Mouse (Mus musculus) CH12.LX (cell line): Measurements from ENCODE around the gene Sds. TPM values are rescaled to one million over a fixed set of nuclear protein-coding genes. Genes with fewer than 3 reads are reported as not detected.
A peak's percentile ranks its signal among the peaks of the same experiment; 100 is the strongest.

ENCODE experiments used
- DNase-seq: peaks from one replicate; pipeline ENCODE4 v3.0.0-alpha.2; 2013; ENCODE audit errors: extremely low read depth
- H3K27ac ChIP-seq: 2 replicates; pipeline ENCODE4 v1.5.1; 2012; ENCODE audit warnings: low read depth, mild to moderate bottlenecking, control low read depth, moderate library complexity; ENCODE audit not compliant: insufficient read depth
- H3K27me3 ChIP-seq: replicated peaks from 2 replicates; pipeline ENCODE3; 2012; ENCODE audit warnings: inconsistent platforms
- H3K36me3 ChIP-seq, 2 experiments: replicated peaks in 1 of 2; 2 replicates each; pipeline versions ENCODE3 to v1.6.1; 2012; ENCODE audit warnings: inconsistent platforms in 1 of 2, low read length in 1 of 2, mild to moderate bottlenecking in 1 of 2, mixed read lengths in 1 of 2, moderate library complexity in 1 of 2; ENCODE audit not compliant: control insufficient read depth in 1 of 2, insufficient read depth in 1 of 2
- H3K4me1 ChIP-seq, 2 experiments: 2 replicates each; pipeline ENCODE4 v1.6.1; 2012; ENCODE audit warnings: inconsistent platforms in 1 of 2, moderate library complexity in 1 of 2; ENCODE audit not compliant: insufficient read depth in 2 of 2, control insufficient read depth in 1 of 2
- H3K4me2 ChIP-seq: 2 replicates; pipeline ENCODE4 v1.6.1; 2012; ENCODE audit warnings: low read depth, mild to moderate bottlenecking, control low read depth; ENCODE audit not compliant: poor library complexity, insufficient read depth, severe bottlenecking
- H3K4me3 ChIP-seq, 3 experiments: fragments of 150-350 bp in 1 of 3; sonication (generic) in 1 of 3; replicated peaks in 1 of 3; 2 replicates each; pipeline versions ENCODE3 to v1.5.1; 2011 to 2012; ENCODE audit warnings: low read depth in 2 of 3, low read length in 2 of 3, mild to moderate bottlenecking in 2 of 3, moderate library complexity in 2 of 3, control low read depth in 1 of 3, improper control_type of control experiment in 1 of 3, inconsistent platforms in 1 of 3, mixed read lengths in 1 of 3; ENCODE audit not compliant: poor library complexity in 1 of 3
- H3K79me2 ChIP-seq: replicated peaks from 2 replicates; pipeline ENCODE4 v1.6.1; 2012; ENCODE audit warnings: mild to moderate bottlenecking, moderate library complexity; ENCODE audit not compliant: control insufficient read depth, poor library complexity, insufficient read depth, severe bottlenecking; ENCODE audit errors: extremely low read depth
- H3K9ac ChIP-seq: 2 replicates; pipeline ENCODE4 v1.6.1; 2012; ENCODE audit warnings: low read depth, mild to moderate bottlenecking, control low read depth, moderate library complexity; ENCODE audit not compliant: insufficient read depth
- H3K9me3 ChIP-seq: replicated peaks from 2 replicates; pipeline ENCODE3; 2012; ENCODE audit warnings: low read length, inconsistent platforms, mixed read lengths
- BHLHE40 ChIP-seq: IDR thresholded peaks from 2 replicates; pipeline ENCODE4 v1.6.1; 2011; ENCODE audit warnings: mild to moderate bottlenecking, low read depth, low read length, improper control_type of control experiment
- CHD1 ChIP-seq: IDR thresholded peaks from 2 replicates; pipeline ENCODE4 v1.6.1; 2012; ENCODE audit warnings: low read depth, low read length, improper control_type of control experiment, inconsistent platforms
- CHD2 ChIP-seq: IDR thresholded peaks from 2 replicates; pipeline ENCODE4 v1.6.1; 2011; ENCODE audit warnings: low read length, improper control_type of control experiment
- CTCF ChIP-seq, 2 experiments: IDR thresholded peaks in 1 of 2; conservative IDR thresholded peaks in 1 of 2; 2 replicates each; pipeline ENCODE4 v1.5.1; 2011 to 2012; ENCODE audit warnings: low read depth in 2 of 2, low read length in 2 of 2, improper control_type of control experiment in 1 of 2, inconsistent platforms in 1 of 2, mild to moderate bottlenecking in 1 of 2, moderate library complexity in 1 of 2
- EP300 ChIP-seq: IDR thresholded peaks from 2 replicates; pipeline ENCODE4 v1.6.1; 2011; ENCODE audit warnings: low read length, improper control_type of control experiment
- ETS1 ChIP-seq: conservative IDR thresholded peaks from 2 replicates; pipeline ENCODE4 v1.6.1; 2012; ENCODE audit warnings: low read depth, mild to moderate bottlenecking, inconsistent platforms, low read length, improper control_type of control experiment, moderate library complexity
- GABPA ChIP-seq: IDR thresholded peaks from 2 replicates; pipeline ENCODE4 v1.6.1; 2012; ENCODE audit warnings: low read depth, low read length, improper control_type of control experiment, inconsistent platforms; ENCODE audit not compliant: insufficient replicate concordance
- HCFC1 ChIP-seq: IDR thresholded peaks from 2 replicates; pipeline ENCODE4 v1.6.1; 2012; ENCODE audit warnings: low read depth, mild to moderate bottlenecking, inconsistent platforms, low read length, improper control_type of control experiment
- IRF4 ChIP-seq: IDR thresholded peaks from 2 replicates; pipeline ENCODE4 v1.6.1; 2014; ENCODE audit warnings: low read depth, mild to moderate bottlenecking, inconsistent platforms, low read length, improper control_type of control experiment
- JUN ChIP-seq: IDR thresholded peaks from 2 replicates; pipeline ENCODE4 v1.6.1; 2011; ENCODE audit warnings: low read depth, mild to moderate bottlenecking, low read length, improper control_type of control experiment, moderate library complexity; ENCODE audit not compliant: insufficient read depth
- KAT2A ChIP-seq: IDR thresholded peaks from 2 replicates; pipeline ENCODE4 v1.6.1; 2012; ENCODE audit warnings: low read length, improper control_type of control experiment, inconsistent platforms; ENCODE audit not compliant: insufficient replicate concordance
- MAFK ChIP-seq: IDR thresholded peaks from 2 replicates; pipeline ENCODE4 v1.6.1; 2011; ENCODE audit warnings: low read length, improper control_type of control experiment; ENCODE audit not compliant: insufficient replicate concordance
- MAZ ChIP-seq: IDR thresholded peaks from 2 replicates; pipeline ENCODE4 v1.6.1; 2012; ENCODE audit warnings: low read depth, mild to moderate bottlenecking, inconsistent platforms, low read length, improper control_type of control experiment, moderate library complexity
- MEF2A ChIP-seq: IDR thresholded peaks from 2 replicates; pipeline ENCODE4 v1.6.1; 2014; ENCODE audit warnings: low read depth, mild to moderate bottlenecking, inconsistent platforms, low read length, improper control_type of control experiment, borderline replicate concordance
- MYC ChIP-seq: IDR thresholded peaks from 2 replicates; pipeline ENCODE4 v1.6.1; 2011; ENCODE audit warnings: low read depth, mild to moderate bottlenecking, improper control_type of control experiment, low read length
- NELFE ChIP-seq: IDR thresholded peaks from 2 replicates; pipeline ENCODE4 v1.6.1; 2011; ENCODE audit warnings: low read depth, low read length, improper control_type of control experiment
- POLR2A ChIP-seq: IDR thresholded peaks from 2 replicates; pipeline ENCODE4 v1.6.1; 2011; ENCODE audit warnings: low read depth, mild to moderate bottlenecking, improper control_type of control experiment, low read length
- POLR2AphosphoS2 ChIP-seq: IDR thresholded peaks from 2 replicates; pipeline ENCODE4 v1.6.1; 2011; ENCODE audit warnings: low read depth, low read length, improper control_type of control experiment
- RAD21 ChIP-seq: IDR thresholded peaks from 2 replicates; pipeline ENCODE4 v1.6.1; 2011; ENCODE audit warnings: low read depth, mild to moderate bottlenecking, low read length, improper control_type of control experiment, moderate library complexity
- RCOR1 ChIP-seq: conservative IDR thresholded peaks from 2 replicates; pipeline ENCODE4 v1.6.1; 2012; ENCODE audit warnings: low read depth, mild to moderate bottlenecking, inconsistent platforms, low read length, improper control_type of control experiment
- SMC3 ChIP-seq: IDR thresholded peaks from 2 replicates; pipeline ENCODE4 v1.6.1; 2011; ENCODE audit warnings: low read depth, low read length, improper control_type of control experiment
- TCF12 ChIP-seq: IDR thresholded peaks from 2 replicates; pipeline ENCODE4 v1.6.1; 2014; ENCODE audit warnings: low read depth, mild to moderate bottlenecking, inconsistent platforms, low read length, improper control_type of control experiment
- UBTF ChIP-seq: IDR thresholded peaks from 2 replicates; pipeline ENCODE4 v1.6.1; 2012; ENCODE audit warnings: low read depth, mild to moderate bottlenecking, inconsistent platforms, low read length, improper control_type of control experiment, moderate library complexity
- USF2 ChIP-seq: conservative IDR thresholded peaks from 2 replicates; pipeline ENCODE4 v1.6.1; 2011; ENCODE audit warnings: low read depth, low read length, improper control_type of control experiment
- ZKSCAN1 ChIP-seq: IDR thresholded peaks from 2 replicates; pipeline ENCODE4 v1.6.1; 2012; ENCODE audit warnings: low read depth, inconsistent platforms, low read length, improper control_type of control experiment, borderline replicate concordance
- ZNF384 ChIP-seq: IDR thresholded peaks from 2 replicates; pipeline ENCODE4 v1.6.1; 2012; ENCODE audit warnings: low read depth, low read length, improper control_type of control experiment, inconsistent platforms
- dilution Hi-C: fragments of 300-500 bp; cut with MboI; formaldehyde crosslinking; loops from 2 replicates; pipeline ENCODE4 v1.14.3; 2020; ENCODE audit warnings: low sequenced_read_pairs; ENCODE audit not compliant: extremely low pct_unique_long_range_greater_than_20kb, extremely low pct_ligation_motif_present
- in situ Hi-C: fragments of 300-500 bp; cut with MboI; formaldehyde crosslinking; loops from 3 replicates; pipeline ENCODE4 v1.14.3; 2019; ENCODE audit warnings: low sequenced_read_pairs, low pct_ligation_motif_present, low pct_unique_long_range_greater_than_20kb, mixed read lengths
- polyA plus RNA-seq: library from polyadenylated mRNA; unstranded; fragments of >175 nt; gene quantifications from 2 replicates; pipeline ENCODE4 v1.2.1, GENCODE M21; 2012; ENCODE audit warnings: low read depth; ENCODE audit not compliant: insufficient read length
- total RNA-seq, 2 experiments: library from RNA; depleted of rRNA; stranded (reverse); fragments of 300-350 nt in 1 of 2; fragments of >200 nt in 1 of 2; gene quantifications; 2 replicates each; pipeline ENCODE4 v1.2.3; 2012 to 2014

Sds gene
- total and polyA plus RNA-seq, 3 experiments: 0.76 TPM; not detected in 2

- DNase-seq: peak; percentile 24
- peaks cover 5% of the 10 kb centered on the region for H3K9me3 ChIP-seq
- H3K4me2 ChIP-seq: no peak overlapping the region
- TF ChIP-seq ETS1: no peak
- TF ChIP-seq EP300: no peak
- no peak for TF ChIP-seq MYC
- no peak for TF ChIP-seq HCFC1
- no peak for TF ChIP-seq NELFE
- TF ChIP-seq CTCF (conservative IDR thresholded peaks at IDR 0.05 in 1 of 2, IDR thresholded peaks at IDR 0.05 in 1 of 2; ENCODE audit: low read depth in 2 of 2, low read length in 2 of 2): no peak
- no peak for TF ChIP-seq GABPA
- no peak for TF ChIP-seq KAT2A
- TF ChIP-seq IRF4: no peak
- TF ChIP-seq POLR2A: no peak
- TF ChIP-seq MAZ: no peak
- no peak for TF ChIP-seq CHD2
- TF ChIP-seq RCOR1: no peak
- TF ChIP-seq ZNF384: no peak
- TF ChIP-seq, all 38 proteins: peak for 0
- Histone ChIP-seq H3K4me1 (peaks cover 13 to 51% of the 10 kb centered on the region in 2 experiments; a peak in 3 of 4 replicates), H3K79me2 (no peaks in the 10 kb centered on the region), H3K36me3 (no peaks in the 10 kb centered on the region), H3K27me3 (peaks cover 74% of the 10 kb centered on the region), H3K4me3 (no peak overlapping the region), H3K27ac (no peak overlapping the region), H3K9ac (no peak overlapping the region)
- dilution Hi-C loops (no loop called here), in situ Hi-C loops (no loop called here)
Measured at GRCm38 (mm10) chr5:120459133-120459532, 17.2 kb upstream of the Sds start.

GRCm38 (mm10) chr5:120461902-120462301 lies 14.4 kb upstream of the Sds start:
- in situ Hi-C loops: no loop called here

More at GRCm38 (mm10) chr5:120461902-120462301, 14.4 kb upstream of the Sds start:
- peaks cover 15% of the 10 kb centered on the region for H3K9me3 ChIP-seq
- H3K9ac ChIP-seq: no peak overlapping the region
- H3K27ac ChIP-seq: no peak overlapping the region
- peaks cover 13 to 45% of the 10 kb centered on the region in 2 experiments; a peak in 3 of 4 replicates for H3K4me1 ChIP-seq
- peak overlapping the region; percentile 57 for H3K4me2 ChIP-seq
- no peaks in the 10 kb centered on the region for H3K36me3 ChIP-seq
- TF ChIP-seq UBTF (no peak), ETS1 (peak; percentile 83), MEF2A (0 out of 2 replicates have a peak, but pooled peaks have one; percentile 20), EP300 (0 out of 2 replicates have a peak, but pooled peaks have one; percentile 23), POLR2A (no peak), MAZ (0 out of 2 replicates have a peak, but pooled peaks have one; percentile 24), IRF4 (peak; percentile 35; the same call in 1 of the 2 replicates), CTCF (conservative IDR thresholded peaks at IDR 0.05 in 1 of 2, IDR thresholded peaks at IDR 0.05 in 1 of 2; ENCODE audit: low read depth in 2 of 2, low read length in 2 of 2) (no peak), BHLHE40 (peak; percentile 75), CHD1 (no peak), ZKSCAN1 (no peak), ZNF384 (no peak), MAFK (0 out of 2 replicates have a peak, but pooled peaks have one; percentile 20), JUN (no peak), CHD2 (peak; percentile 33; the same call in 1 of the 2 replicates), RCOR1 (no peak), SMC3 (no peak), GABPA (no peak), RAD21 (no peak), POLR2AphosphoS2 (no peak), NELFE (no peak), TCF12 (peak; percentile 79), USF2 (no peak)
- H3K4me3 ChIP-seq: no peak overlapping the region
- no peaks in the 10 kb centered on the region for H3K79me2 ChIP-seq
- dilution Hi-C loops: no loop called here
- DNase-seq: peak; percentile 26
- peaks cover 74% of the 10 kb centered on the region for H3K27me3 ChIP-seq
